Mouse (Mus musculus) embryonic facial prominence, embryonic 10.5 days (tissue): ENCODE measurements around the gene Tor1aip1. TPM values are rescaled to one million over a fixed set of nuclear protein-coding genes. Genes with fewer than 3 reads are reported as not detected.
"Not testable (repeated sequence)": the region's sequence is repeated elsewhere in the genome, so short reads cannot be mapped to it uniquely, and the experiment has no call there.

Experiments
- DNase-seq: peaks from one replicate; pipeline ENCODE4 v3.0.0-alpha.2; 2017; ENCODE audit warnings: low spot score
- H3K27ac ChIP-seq: fragments of 300-500 bp; sonication (generic); replicated peaks from 2 replicates; pipeline ENCODE4 v1.5.1; 2016; ENCODE audit warnings: mild to moderate bottlenecking
- H3K27me3 ChIP-seq: fragments of 300-500 bp; sonication (generic); replicated peaks from 2 replicates; pipeline ENCODE4 v1.6.1; 2016; ENCODE audit warnings: low read depth, mild to moderate bottlenecking; ENCODE audit not compliant: poor library complexity, severe bottlenecking
- H3K36me3 ChIP-seq: fragments of 300-500 bp; sonication (generic); replicated peaks from 2 replicates; pipeline ENCODE4 v1.6.1; 2016; ENCODE audit warnings: mild to moderate bottlenecking, moderate library complexity
- H3K4me1 ChIP-seq: fragments of 300-500 bp; sonication (generic); 2 replicates; pipeline ENCODE4 v1.6.1; 2016
- H3K4me3 ChIP-seq: fragments of 300-500 bp; sonication (generic); 2 replicates; pipeline ENCODE4 v1.5.1; 2016; ENCODE audit warnings: mild to moderate bottlenecking, moderate library complexity
- H3K9me3 ChIP-seq: fragments of 300-500 bp; sonication (generic); 2 replicates; pipeline ENCODE4 v1.6.1; 2016; ENCODE audit warnings: mild to moderate bottlenecking
- WGBS: fragments of 180-500 bp; shearing (Covaris S2); methylation state at CpG from one replicate; pipeline ENCODE4 v1.1.7; 2016; 5-methylcytosine and 5-hydroxymethylcytosine counted together
- polyA plus RNA-seq: library from polyadenylated mRNA; unstranded; fragments of >200 nt; fragmentation: Nextera tagmentation; extraction: Ambion mirVana; gene quantifications from 2 replicates; pipeline ENCODE4 v1.2.1, GENCODE M21; 2016

Tor1aip1 gene
- polyA plus RNA-seq, 1 experiment from 2014 or later, result 37.0 TPM

DNA sequence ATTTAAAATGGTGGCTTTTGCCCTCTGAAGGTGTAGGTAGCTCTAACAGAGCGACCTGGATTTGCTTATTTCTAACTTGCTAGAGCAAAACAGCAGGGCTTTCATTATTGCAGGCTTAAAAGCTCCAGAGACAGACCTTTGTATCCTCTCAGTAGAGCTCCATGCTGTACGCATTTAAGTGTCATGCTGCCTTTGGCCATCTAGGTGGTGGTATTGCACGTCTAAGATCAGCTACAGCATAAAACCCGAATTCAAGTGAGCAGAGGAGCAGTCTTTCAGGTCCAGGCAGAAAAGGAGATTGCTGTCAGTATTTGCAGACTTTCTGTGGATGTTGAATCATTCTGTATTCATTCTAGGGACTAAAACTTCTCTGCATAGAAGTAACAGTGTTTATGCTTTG, 6.7 kb upstream of the Tor1aip1 start:
- Histone ChIP-seq H3K4me3 (no peak overlapping the region), H3K27me3 (no peaks in the 10 kb centered on the region), H3K9me3 (no peaks in the 10 kb centered on the region), H3K4me1 (peaks cover 21% of the 10 kb centered on the region), H3K27ac (no peak overlapping the region), H3K36me3 (peaks cover 54% of the 10 kb centered on the region)
- WGBS, result 30% methylated on average over 4 of the region's 4 CpGs
- DNase-seq, result peak; percentile 35

DNA sequence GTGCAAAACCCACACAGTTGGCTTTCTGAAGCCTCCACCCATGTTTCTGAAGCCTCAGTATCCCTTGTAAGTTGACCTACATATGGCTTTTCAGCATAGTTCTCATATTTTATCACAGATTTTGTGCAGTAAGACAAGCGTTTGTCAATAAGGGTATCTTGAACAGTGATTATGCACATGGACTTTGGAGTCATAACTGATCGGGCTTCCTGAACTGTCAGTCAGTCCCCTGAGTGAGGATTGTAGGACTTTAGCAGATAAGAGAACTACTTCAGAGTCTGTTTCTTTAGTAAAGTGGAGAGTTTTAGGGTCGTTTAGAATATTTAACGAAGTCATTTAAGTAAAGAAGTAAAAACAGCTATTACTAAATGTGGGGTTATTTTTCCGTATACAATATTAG, 6.2 kb upstream of the Tor1aip1 start:
- no peak for DNase-seq
- peak overlapping the region; percentile 68 for H3K4me3 ChIP-seq

DNA sequence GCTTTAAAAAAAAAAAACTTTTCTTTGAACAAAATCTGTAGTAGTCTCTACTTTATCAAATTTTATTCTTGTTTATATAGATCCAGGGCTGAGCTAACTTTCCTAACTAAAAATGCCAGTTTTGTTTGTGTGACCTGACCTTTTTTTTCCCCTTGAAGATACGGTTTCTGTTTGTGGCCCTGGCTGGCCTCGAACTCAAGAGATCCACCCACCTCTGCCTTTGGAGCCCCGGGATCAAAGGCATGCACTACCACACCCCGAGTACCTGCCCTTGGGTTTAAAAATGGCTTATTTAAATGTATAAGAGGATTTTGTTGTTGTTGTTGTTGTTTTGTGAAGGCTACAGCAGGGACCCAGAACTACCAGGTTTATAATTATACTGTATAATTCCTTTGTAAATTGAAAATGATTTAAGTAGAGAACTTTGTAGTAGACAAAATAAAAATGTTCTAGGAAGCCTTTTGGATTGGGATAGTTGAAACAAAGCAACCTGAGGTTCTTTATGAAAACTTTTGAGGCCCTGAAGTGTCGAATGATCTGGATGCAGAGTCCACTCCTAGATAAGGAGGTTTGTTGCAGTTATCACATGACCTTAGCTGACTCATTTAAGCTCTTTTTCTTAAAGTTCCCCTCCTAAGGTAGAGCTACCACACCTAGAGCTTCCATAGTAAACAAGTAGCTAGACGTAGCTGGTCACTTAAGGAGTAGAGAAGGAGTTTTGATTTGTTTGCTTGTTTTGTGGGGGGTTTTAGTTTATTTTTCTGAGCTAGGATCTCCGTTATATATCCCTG, 5.4 kb upstream of the Tor1aip1 start:
- peaks cover 28% of the 10 kb centered on the region for H3K4me1 ChIP-seq
- H3K9me3 ChIP-seq, result no peaks in the 10 kb centered on the region
- H3K27ac ChIP-seq, result 0 out of 2 replicates have a peak overlapping the region, but pooled peaks have one; percentile 10
- 47% methylated on average over 7 of the region's 7 CpGs for WGBS
- no peak for DNase-seq
- H3K4me3 ChIP-seq, result peak overlapping the region; percentile 68
- no peaks in the 10 kb centered on the region for H3K27me3 ChIP-seq
- peaks cover 40% of the 10 kb centered on the region for H3K36me3 ChIP-seq

More for the DNA sequence above, 6.2 kb upstream of the Tor1aip1 start:
- H3K4me1 ChIP-seq, result peaks cover 22% of the 10 kb centered on the region
- H3K27me3 ChIP-seq, result no peaks in the 10 kb centered on the region
- no peaks in the 10 kb centered on the region for H3K9me3 ChIP-seq
- peaks cover 48% of the 10 kb centered on the region for H3K36me3 ChIP-seq
- WGBS, result 89% methylated on average over 5 of the region's 5 CpGs
- H3K27ac ChIP-seq, result no peak overlapping the region

DNA sequence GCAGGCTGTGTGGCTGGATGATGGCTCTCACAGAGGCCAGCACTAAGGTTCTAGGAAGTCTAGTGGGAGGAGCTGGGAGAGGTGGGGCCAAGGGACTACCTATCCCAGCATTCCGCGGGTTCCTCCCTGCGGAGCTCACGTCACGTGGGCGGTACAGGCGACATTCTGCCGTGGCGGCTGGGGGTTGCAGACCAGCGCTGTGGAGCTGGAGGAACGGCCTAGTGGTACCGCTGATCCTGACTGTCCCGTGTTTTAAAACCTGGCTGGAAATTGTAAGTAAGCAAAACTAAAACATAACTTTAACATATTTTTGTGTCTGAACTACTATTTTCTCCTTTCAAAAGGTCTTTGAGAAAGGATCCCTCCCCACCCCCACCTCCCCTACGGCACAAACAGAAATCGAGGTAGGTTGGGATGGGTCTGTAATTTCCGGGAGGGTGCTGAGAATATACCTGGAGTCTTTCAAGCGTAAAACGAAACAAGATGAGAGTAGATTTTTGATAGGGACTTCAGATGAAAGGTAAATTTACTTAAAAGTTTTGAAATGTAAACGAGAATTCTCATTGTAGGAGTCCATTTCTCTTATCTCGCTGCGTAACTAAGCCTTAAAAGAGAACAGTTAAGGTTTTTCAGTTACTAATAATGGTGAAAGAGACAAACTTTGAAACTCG, 4.6 kb upstream of the Tor1aip1 start:
- H3K27me3 ChIP-seq, result no peaks in the 10 kb centered on the region
- peak; percentile 93 for DNase-seq
- 2% methylated on average over 22 of the region's 22 CpGs for WGBS
- H3K36me3 ChIP-seq, result peaks cover 33% of the 10 kb centered on the region
- peak overlapping the region; percentile 83 for H3K27ac ChIP-seq
- peaks cover 28% of the 10 kb centered on the region for H3K4me1 ChIP-seq
- H3K4me3 ChIP-seq, result peak overlapping the region; percentile 68
- no peaks in the 10 kb centered on the region for H3K9me3 ChIP-seq

DNA sequence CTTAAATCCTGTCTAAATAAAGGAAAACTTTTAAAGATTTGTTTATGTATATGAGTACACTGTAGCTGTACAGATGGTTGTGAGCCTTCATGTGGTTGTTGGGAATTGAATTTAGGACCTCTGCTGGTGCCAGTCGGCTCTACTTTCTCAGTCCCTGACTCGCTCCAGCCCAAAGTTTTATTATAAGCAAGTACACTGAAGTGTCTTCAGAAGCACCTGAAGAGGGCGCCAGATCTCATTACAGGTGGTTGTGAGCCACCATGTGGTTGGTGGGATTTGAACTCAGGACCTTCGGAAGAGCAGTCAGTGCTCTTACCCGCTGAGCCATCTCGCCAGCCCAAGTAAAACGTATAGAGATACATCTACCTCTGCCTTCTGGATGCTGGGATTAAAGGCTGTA, 3.7 kb upstream of the Tor1aip1 start:
- not testable (repeated sequence) for H3K27ac ChIP-seq, H3K9me3 ChIP-seq, H3K27me3 ChIP-seq, DNase-seq, H3K4me3 ChIP-seq
- WGBS, result 68% methylated on average over 7 of the region's 7 CpGs
- H3K36me3 ChIP-seq, result peaks cover 24% of the 10 kb centered on the region
- peaks cover 28% of the 10 kb centered on the region for H3K4me1 ChIP-seq

DNA sequence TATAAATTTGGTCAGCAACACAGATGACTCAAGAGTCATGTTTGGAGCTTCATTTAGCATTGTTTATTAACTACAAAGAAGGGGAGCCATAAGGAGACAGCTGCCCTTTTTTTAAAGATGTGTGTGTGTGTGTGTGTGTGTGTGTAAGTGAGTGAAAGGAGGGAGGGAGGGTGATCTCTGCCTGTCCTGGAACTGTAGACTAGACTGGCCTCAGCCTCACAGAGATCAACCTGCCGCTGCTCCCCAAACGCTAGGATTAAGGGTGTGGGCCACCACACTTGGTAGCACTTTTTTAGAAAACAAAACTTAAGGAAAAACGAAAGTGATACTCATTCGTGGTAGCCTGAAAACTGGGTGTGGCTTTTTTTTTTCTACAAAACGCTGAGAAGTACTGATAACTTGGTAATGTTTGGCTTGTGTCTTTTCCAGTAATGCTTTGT, 884 bp upstream of the Tor1aip1 start:
- H3K9me3 ChIP-seq, result no peaks in the 10 kb centered on the region
- peak overlapping the region; percentile 90 for H3K4me3 ChIP-seq
- no peak for DNase-seq
- H3K27ac ChIP-seq, result 0 out of 2 replicates have a peak overlapping the region, but pooled peaks have one; percentile 19
- peaks cover 26% of the 10 kb centered on the region for H3K4me1 ChIP-seq
- no peaks in the 10 kb centered on the region for H3K27me3 ChIP-seq
- H3K36me3 ChIP-seq, result peaks cover 19% of the 10 kb centered on the region
- 74% methylated on average over 5 of the region's 5 CpGs for WGBS

DNA sequence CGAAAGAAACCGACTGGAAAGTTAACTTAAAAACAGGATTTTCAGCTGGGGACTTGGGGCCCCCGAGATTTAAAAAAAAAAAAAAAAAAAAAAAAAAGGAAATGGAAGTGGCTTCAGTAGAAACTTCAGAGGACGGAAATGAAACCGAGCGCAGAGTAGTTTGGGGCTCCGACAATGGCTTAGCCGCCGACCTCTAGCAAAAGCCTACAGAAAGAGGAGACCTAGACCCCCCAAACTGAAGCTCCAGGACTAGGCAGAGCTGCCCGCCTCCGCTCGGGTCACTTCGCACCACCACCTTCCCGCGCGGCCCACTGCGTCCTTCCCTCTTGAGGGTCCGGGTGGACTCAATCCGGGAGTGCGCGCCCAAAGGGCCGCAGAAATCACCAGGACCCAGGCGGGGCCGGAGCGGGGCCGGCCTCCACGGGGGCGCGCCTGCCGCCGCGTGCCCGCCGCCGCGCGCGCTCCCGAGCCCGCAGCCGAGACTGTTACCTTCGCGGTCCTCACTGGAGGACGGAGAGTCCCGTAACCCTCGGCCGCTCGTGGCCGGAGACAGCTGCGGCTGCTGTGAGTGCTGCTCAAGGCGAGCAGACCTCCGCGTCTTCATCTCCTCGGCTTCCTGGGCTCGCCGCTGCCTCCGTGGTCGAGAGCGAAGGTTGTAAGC, 881 bp downstream of the Tor1aip1 start, which contains the start of gene Tor1aip2:
TSS of gene Tor1aip2 (plus strand) at position 135 of the 661 bp plus-strand sequence.
- no peaks in the 10 kb centered on the region for H3K9me3 ChIP-seq
- H3K27ac ChIP-seq, result peak within 1 kb of the TSS; percentile 99
- no peaks in the 10 kb centered on the region for H3K27me3 ChIP-seq
- peaks cover 37% of the 10 kb centered on the region for H3K36me3 ChIP-seq
- WGBS, result under 1% methylated on average over 59 of the region's 59 CpGs
- DNase-seq, result peak; percentile 91
- peaks cover 16% of the 10 kb centered on the region for H3K4me1 ChIP-seq
- peak within 1 kb of the TSS; percentile 90 for H3K4me3 ChIP-seq

DNA sequence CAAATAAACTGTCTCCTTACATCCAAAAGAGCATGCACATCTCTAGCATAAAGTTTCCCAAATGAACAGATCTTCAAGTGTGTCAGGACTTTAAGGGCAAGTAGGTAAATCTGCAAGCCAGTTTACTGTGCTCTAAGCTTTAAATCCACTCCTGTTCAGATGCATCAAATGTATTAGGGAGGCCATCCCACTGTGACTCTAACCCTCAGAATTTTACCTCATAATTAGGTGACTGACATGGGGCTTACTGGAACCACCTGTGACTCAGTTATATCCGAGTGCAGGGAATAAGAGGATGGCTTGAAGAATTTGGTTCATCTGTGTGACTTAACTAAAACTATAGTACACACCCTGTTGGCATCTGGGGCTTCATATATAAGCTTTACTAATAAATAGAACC, 1.6 kb downstream of the Tor1aip1 start:
- no peaks in the 10 kb centered on the region for H3K9me3 ChIP-seq
- H3K36me3 ChIP-seq, result peaks cover 44% of the 10 kb centered on the region
- peak overlapping the region; percentile 90 for H3K4me3 ChIP-seq
- H3K27me3 ChIP-seq, result no peaks in the 10 kb centered on the region
- peak overlapping the region; percentile 99 for H3K27ac ChIP-seq
- no peak for DNase-seq
- 39% methylated on average over 1 of the region's 1 CpGs for WGBS
- peaks cover 13% of the 10 kb centered on the region for H3K4me1 ChIP-seq

DNA sequence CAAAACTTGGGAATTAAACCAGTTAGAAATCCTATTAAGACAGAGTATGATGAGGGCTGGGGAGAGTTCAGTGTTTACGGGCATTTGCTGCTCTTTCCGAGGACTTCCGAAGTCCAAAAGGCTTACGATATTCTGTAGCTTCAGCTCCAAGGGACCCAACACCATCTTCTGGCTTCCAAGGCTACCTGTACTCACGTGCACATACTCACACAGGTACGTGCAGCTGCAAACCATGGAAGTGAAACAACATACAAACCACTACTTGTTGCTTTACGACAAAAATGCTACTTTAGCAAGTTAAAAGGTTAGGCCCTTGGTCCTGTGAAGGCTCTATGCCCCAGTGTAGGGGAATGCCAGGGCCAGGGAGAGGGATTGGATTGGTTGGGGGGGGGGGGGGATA, 2.4 kb downstream of the Tor1aip1 start:
- H3K4me3 ChIP-seq, result peak overlapping the region; percentile 90; the same call in 1 of the 2 replicates
- 94% methylated on average over 7 of the region's 7 CpGs for WGBS
- DNase-seq, result no peak
- no peaks in the 10 kb centered on the region for H3K27me3 ChIP-seq
- no peak overlapping the region for H3K27ac ChIP-seq
- peaks cover 13% of the 10 kb centered on the region for H3K4me1 ChIP-seq
- H3K9me3 ChIP-seq, result no peaks in the 10 kb centered on the region
- peaks cover 51% of the 10 kb centered on the region for H3K36me3 ChIP-seq

DNA sequence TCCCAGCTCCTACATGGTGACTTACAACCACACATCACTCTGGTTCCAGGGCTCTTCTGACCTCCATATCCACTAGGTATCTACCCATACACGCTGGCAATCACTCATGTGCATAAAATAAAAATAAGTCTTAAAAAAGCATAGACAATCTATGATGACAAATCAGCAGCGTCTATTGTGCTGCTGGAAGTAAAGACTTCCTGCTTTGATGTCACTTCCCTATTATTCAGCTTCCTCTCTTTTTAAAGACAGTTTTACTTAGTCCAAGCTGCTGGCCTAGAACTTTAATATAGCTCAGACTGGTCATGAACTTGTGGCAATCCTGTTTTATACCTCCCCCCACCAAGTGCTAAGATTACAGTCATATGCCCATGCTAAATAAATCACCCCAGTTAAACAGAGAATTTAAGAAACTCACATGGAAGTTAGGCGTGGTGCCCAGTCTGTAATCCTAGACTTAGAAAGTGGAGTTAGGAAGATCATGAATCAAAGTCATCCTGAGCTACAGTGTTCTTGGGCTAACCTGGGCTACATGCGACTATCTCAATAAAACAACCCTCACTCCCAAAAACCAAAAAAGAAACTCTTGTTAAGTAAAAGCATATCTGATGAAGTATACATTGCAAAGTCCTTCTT, 7.8 kb downstream of the Tor1aip1 start:
- DNase-seq, result no peak
- H3K36me3 ChIP-seq, result peaks cover 85% of the 10 kb centered on the region
- no peaks in the 10 kb centered on the region for H3K27me3 ChIP-seq
- H3K4me3 ChIP-seq, result no peak overlapping the region
- WGBS, result 91% methylated on average over 4 of the region's 4 CpGs
- H3K27ac ChIP-seq, result no peak overlapping the region
- H3K4me1 ChIP-seq, result no peaks in the 10 kb centered on the region
- H3K9me3 ChIP-seq, result no peaks in the 10 kb centered on the region

DNA sequence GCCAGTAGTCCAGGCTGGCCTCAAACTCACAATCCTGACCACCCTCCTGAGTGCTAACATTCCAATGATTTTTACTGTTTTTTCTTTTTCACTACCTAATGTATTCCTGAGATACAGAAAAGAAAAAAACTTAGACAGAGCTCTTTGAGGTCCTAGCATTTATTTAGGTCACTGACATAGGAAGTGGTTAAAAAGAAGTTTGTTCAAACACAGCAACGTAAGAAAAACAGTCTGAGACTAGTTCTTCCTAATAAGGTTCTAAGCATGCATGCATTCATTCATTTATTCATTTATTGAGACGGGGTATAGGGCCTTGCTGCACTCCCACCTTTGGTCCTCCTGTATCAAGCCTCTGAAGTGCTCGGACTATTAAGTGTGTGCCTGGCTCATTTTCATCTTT, 8.4 kb downstream of the Tor1aip1 start:
- no peaks in the 10 kb centered on the region for H3K27me3 ChIP-seq
- H3K4me3 ChIP-seq, result no peak overlapping the region
- no peaks in the 10 kb centered on the region for H3K4me1 ChIP-seq
- H3K27ac ChIP-seq, result no peak overlapping the region
- no peak for DNase-seq
- WGBS, result 90% methylated on average over 3 of the region's 3 CpGs
- H3K9me3 ChIP-seq, result no peaks in the 10 kb centered on the region
- peaks cover 82% of the 10 kb centered on the region for H3K36me3 ChIP-seq

DNA sequence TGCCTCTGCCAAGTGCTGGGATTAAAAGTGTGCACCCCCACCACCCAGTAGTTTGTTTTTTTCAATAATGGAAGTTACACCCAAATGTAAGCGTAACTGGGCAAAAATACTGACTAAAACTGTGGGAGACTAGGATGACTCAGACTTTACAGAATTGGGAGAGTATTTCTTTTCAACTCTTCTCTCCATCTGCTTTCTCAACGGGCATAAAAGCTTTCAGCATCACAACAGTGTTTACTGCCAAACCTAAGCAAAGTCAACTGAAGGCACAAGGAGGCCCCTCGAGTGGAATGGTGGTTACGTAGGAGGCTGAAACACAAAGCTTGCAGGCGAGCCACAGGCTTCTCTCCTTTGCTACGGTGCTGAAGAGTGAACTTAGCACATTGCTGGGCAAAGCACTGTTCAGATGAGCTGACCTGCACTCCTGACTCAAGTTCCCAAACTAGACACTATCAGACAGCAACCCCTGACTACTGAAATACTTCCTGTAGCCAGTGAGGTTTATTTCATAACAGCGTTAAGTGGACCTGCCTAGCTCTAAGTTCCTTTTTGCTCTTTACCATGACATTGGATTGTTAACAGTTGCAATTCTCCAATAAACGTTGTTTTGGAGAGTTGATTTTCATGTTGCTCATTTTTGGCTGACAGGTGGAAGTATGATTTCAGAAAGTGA, 11.3 kb downstream of the Tor1aip1 start:
- Histone ChIP-seq H3K27me3 (no peaks in the 10 kb centered on the region), H3K9me3 (no peaks in the 10 kb centered on the region), H3K4me1 (no peaks in the 10 kb centered on the region), H3K4me3 (no peak overlapping the region), H3K27ac (no peak overlapping the region), H3K36me3 (peaks cover 82% of the 10 kb centered on the region)
- DNase-seq, result no peak
- WGBS, result 89% methylated on average over 8 of the region's 8 CpGs
